Mouse (Mus musculus): Measurements from ENCODE around the gene Ice2.

Ice2 gene

GRCm38 (mm10) chr9:69397760-69398452 is at the start of gene Ice2:
Ice2 (plus strand) TSS chr9:69397906.
- peak; percentile 52 for DNase-seq (ENCODE audit: low read depth, low spot score)

- no peak for DNase-seq (ENCODE audit: low read depth, low spot score)
Measured at GRCm38 (mm10) chr9:69349537-69349936, 48.2 kb upstream of the Ice2 start.

- no peak for DNase-seq (ENCODE audit: low read depth, low spot score)
Measured at GRCm38 (mm10) chr9:69354228-69354627, 43.5 kb upstream of the Ice2 start.

- peak; percentile 13 for DNase-seq (ENCODE audit: low read depth, low spot score)
Measured at GRCm38 (mm10) chr9:69357834-69358233, 39.9 kb upstream of the Ice2 start.

GRCm38 (mm10) chr9:69358797-69359196 is 38.9 kb upstream of the Ice2 start:
- no peak for DNase-seq (ENCODE audit: low read depth, low spot score)

GRCm38 (mm10) chr9:69361951-69362445 is 35.7 kb upstream of the Ice2 start:
- no peak for DNase-seq (ENCODE audit: low read depth, low spot score)

- DNase-seq (ENCODE audit: low read depth, low spot score): no peak
Measured at GRCm38 (mm10) chr9:69362766-69363165, 34.9 kb upstream of the Ice2 start.

GRCm38 (mm10) chr9:69364117-69364516 is 33.6 kb upstream of the Ice2 start:
- no peak for DNase-seq (ENCODE audit: low read depth, low spot score)

GRCm38 (mm10) chr9:69367055-69367454 is 30.7 kb upstream of the Ice2 start:
- DNase-seq (ENCODE audit: low read depth, low spot score): no peak

GRCm38 (mm10) chr9:69368071-69368470 is 29.6 kb upstream of the Ice2 start:
- peak; percentile 6 for DNase-seq (ENCODE audit: low read depth, low spot score)

- no peak for DNase-seq (ENCODE audit: low read depth, low spot score)
Measured at GRCm38 (mm10) chr9:69371046-69371724, 26.5 kb upstream of the Ice2 start.

- DNase-seq (ENCODE audit: low read depth, low spot score): no peak
Measured at GRCm38 (mm10) chr9:69372871-69373270, 24.8 kb upstream of the Ice2 start.

- DNase-seq (ENCODE audit: low read depth, low spot score): no peak
Measured at GRCm38 (mm10) chr9:69376982-69377653, 20.6 kb upstream of the Ice2 start.

GRCm38 (mm10) chr9:69377654-69378045 is 20.1 kb upstream of the Ice2 start:
- DNase-seq (ENCODE audit: low read depth, low spot score): no peak

GRCm38 (mm10) chr9:69380546-69380945 is 17.2 kb upstream of the Ice2 start:
- DNase-seq (ENCODE audit: low read depth, low spot score): no peak

- DNase-seq (ENCODE audit: low read depth, low spot score): no peak
Measured at GRCm38 (mm10) chr9:69381741-69382140, 16.0 kb upstream of the Ice2 start.

- DNase-seq (ENCODE audit: low read depth, low spot score): no peak
Measured at GRCm38 (mm10) chr9:69384475-69384874, 13.2 kb upstream of the Ice2 start.

- DNase-seq (ENCODE audit: low read depth, low spot score): no peak
Measured at GRCm38 (mm10) chr9:69384905-69385304, 12.8 kb upstream of the Ice2 start.

GRCm38 (mm10) chr9:69387296-69387695 is 10.4 kb upstream of the Ice2 start:
- no peak for DNase-seq (ENCODE audit: low read depth, low spot score)

GRCm38 (mm10) chr9:69390631-69391030 is 7.1 kb upstream of the Ice2 start:
- DNase-seq (ENCODE audit: low read depth, low spot score): no peak

GRCm38 (mm10) chr9:69394234-69394633 is 3.5 kb upstream of the Ice2 start:
- DNase-seq (ENCODE audit: low read depth, low spot score): no peak

- no peak for DNase-seq (ENCODE audit: low read depth, low spot score)
Measured at GRCm38 (mm10) chr9:69397432-69397759, 310 bp upstream of the Ice2 start.

- no peak for DNase-seq (ENCODE audit: low read depth, low spot score)
Measured at GRCm38 (mm10) chr9:69398453-69398850, 746 bp downstream of the Ice2 start.
